Mouse (Mus musculus) ES-Bruce4 (cell line): Measurements from ENCODE around the gene Zmym5.

Experiments
- CTCF ChIP-seq: IDR thresholded peaks from one replicate; pipeline ENCODE4 v1.8.1; 2011; ENCODE audit warnings: low read depth, low read length
- POLR2A ChIP-seq: IDR thresholded peaks from one replicate; pipeline ENCODE4 v1.8.1; 2011; ENCODE audit warnings: low read length; ENCODE audit not compliant: insufficient read depth

DNA sequence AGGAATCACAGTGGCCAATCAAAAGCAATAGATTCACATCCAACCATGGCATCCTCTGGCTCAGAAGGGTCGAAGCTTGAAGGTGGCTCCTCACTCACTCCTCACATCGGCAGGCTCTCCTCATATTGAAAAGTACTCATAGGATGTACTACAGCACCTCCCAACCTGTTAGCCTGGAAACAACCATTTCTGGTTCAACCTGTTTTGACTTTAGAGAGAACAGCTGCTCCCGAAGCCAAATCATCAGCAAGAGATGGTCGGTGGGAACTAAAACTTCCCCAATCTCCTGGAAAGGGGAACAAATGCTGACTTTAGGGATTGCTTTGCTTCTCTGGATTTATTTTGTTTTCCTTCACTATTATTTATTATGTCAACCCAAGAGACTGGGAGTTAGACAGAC is 5.6 kb upstream of the Zmym5 start:
- TF ChIP-seq CTCF (no peak), POLR2A (no peak)
